Mouse (Mus musculus): ENCODE results near the gene Scaf11. TPM values are rescaled to one million over a fixed set of nuclear protein-coding genes. Genes with fewer than 3 reads are reported as not detected.

Scaf11 gene
- polyA plus RNA-seq, 1 experiment, result 152 TPM

GRCm38 (mm10) chr15:96382223-96382622 lies 78.4 kb downstream of the Scaf11 start:
- no peaks in the 10 kb centered on the region for H3K9me3 ChIP-seq (replicated peaks; ENCODE audit: control insufficient read depth, insufficient read depth, low read length, poor library complexity, severe bottlenecking)
- no peak overlapping the region for H3K4me3 ChIP-seq (ENCODE audit: low read depth, low read length)
- H3K27me3 ChIP-seq (ENCODE audit: control insufficient read depth, insufficient read depth, low read length, poor library complexity, severe bottlenecking), result no peaks in the 10 kb centered on the region
- H3K4me1 ChIP-seq (ENCODE audit: control insufficient read depth, insufficient read depth, low read length), result no peaks in the 10 kb centered on the region
- no peak for TF ChIP-seq POLR2A (IDR thresholded peaks at IDR 0.05; ENCODE audit: insufficient read depth, low read length)
- TF ChIP-seq EP300 (IDR thresholded peaks at IDR 0.05; ENCODE audit: insufficient read depth, low read depth, low read length), result no peak
- TF ChIP-seq CTCF (IDR thresholded peaks at IDR 0.05; ENCODE audit: low read depth, low read length), result no peak
- H3K27ac ChIP-seq (ENCODE audit: insufficient read depth, low read length), result no peak overlapping the region
- no peak overlapping the region for H3K9ac ChIP-seq (ENCODE audit: low read depth, poor library complexity, severe bottlenecking)
- peaks cover 10% of the 10 kb centered on the region; the same call in 1 of the 2 replicates for H3K36me3 ChIP-seq (ENCODE audit: control insufficient read depth, insufficient read depth, low read length, poor library complexity, severe bottlenecking)

GRCm38 (mm10) chr15:96377701-96378100 lies 82.9 kb downstream of the Scaf11 start:
- no peaks in the 10 kb centered on the region for H3K27me3 ChIP-seq (ENCODE audit: control insufficient read depth, insufficient read depth, low read length, poor library complexity, severe bottlenecking)
- TF ChIP-seq CTCF (IDR thresholded peaks at IDR 0.05; ENCODE audit: low read depth, low read length) (no peak), POLR2A (IDR thresholded peaks at IDR 0.05; ENCODE audit: insufficient read depth, low read length) (no peak)
- H3K9me3 ChIP-seq (replicated peaks; ENCODE audit: control insufficient read depth, insufficient read depth, low read length, poor library complexity, severe bottlenecking), result no peaks in the 10 kb centered on the region
- peaks cover 4% of the 10 kb centered on the region; the same call in 1 of the 2 replicates for H3K36me3 ChIP-seq (ENCODE audit: control insufficient read depth, insufficient read depth, low read length, poor library complexity, severe bottlenecking)
- H3K9ac ChIP-seq (ENCODE audit: low read depth, poor library complexity, severe bottlenecking), result no peak overlapping the region
- H3K27ac ChIP-seq (ENCODE audit: insufficient read depth, low read length), result no peak overlapping the region
- H3K4me3 ChIP-seq (ENCODE audit: low read depth, low read length), result no peak overlapping the region
- H3K4me1 ChIP-seq (ENCODE audit: control insufficient read depth, insufficient read depth, low read length), result no peaks in the 10 kb centered on the region

- no peaks in the 10 kb centered on the region for H3K9me3 ChIP-seq (replicated peaks; ENCODE audit: control insufficient read depth, insufficient read depth, low read length, poor library complexity, severe bottlenecking)
- peaks cover 7% of the 10 kb centered on the region; the same call in 1 of the 2 replicates for H3K36me3 ChIP-seq (ENCODE audit: control insufficient read depth, insufficient read depth, low read length, poor library complexity, severe bottlenecking)
- H3K27me3 ChIP-seq (ENCODE audit: control insufficient read depth, insufficient read depth, low read length, poor library complexity, severe bottlenecking), result no peaks in the 10 kb centered on the region
- no peak overlapping the region for H3K4me3 ChIP-seq (ENCODE audit: low read depth, low read length)
- TF ChIP-seq CTCF (IDR thresholded peaks at IDR 0.05; ENCODE audit: low read depth, low read length), result no peak
- no peak for TF ChIP-seq POLR2A (IDR thresholded peaks at IDR 0.05; ENCODE audit: insufficient read depth, low read length)
- no peak for TF ChIP-seq EP300 (IDR thresholded peaks at IDR 0.05; ENCODE audit: insufficient read depth, low read depth, low read length)
- H3K9ac ChIP-seq (ENCODE audit: low read depth, poor library complexity, severe bottlenecking), result no peak overlapping the region
- H3K27ac ChIP-seq (ENCODE audit: insufficient read depth, low read length), result no peak overlapping the region
- no peaks in the 10 kb centered on the region for H3K4me1 ChIP-seq (ENCODE audit: control insufficient read depth, insufficient read depth, low read length)
Measured at GRCm38 (mm10) chr15:96377263-96377662, 83.4 kb downstream of the Scaf11 start.

GRCm38 (mm10) chr15:96376214-96376613 lies 84.4 kb downstream of the Scaf11 start:
- Histone ChIP-seq H3K27me3 (ENCODE audit: control insufficient read depth, insufficient read depth, low read length, poor library complexity, severe bottlenecking) (no peaks in the 10 kb centered on the region), H3K4me3 (ENCODE audit: low read depth, low read length) (no peak overlapping the region), H3K4me1 (ENCODE audit: control insufficient read depth, insufficient read depth, low read length) (no peaks in the 10 kb centered on the region), H3K9ac (ENCODE audit: low read depth, poor library complexity, severe bottlenecking) (no peak overlapping the region), H3K36me3 (ENCODE audit: control insufficient read depth, insufficient read depth, low read length, poor library complexity, severe bottlenecking) (peaks cover 17% of the 10 kb centered on the region), H3K27ac (ENCODE audit: insufficient read depth, low read length) (no peak overlapping the region), H3K9me3 (replicated peaks; ENCODE audit: control insufficient read depth, insufficient read depth, low read length, poor library complexity, severe bottlenecking) (no peaks in the 10 kb centered on the region)
- TF ChIP-seq EP300 (IDR thresholded peaks at IDR 0.05; ENCODE audit: insufficient read depth, low read depth, low read length) (no peak), POLR2A (IDR thresholded peaks at IDR 0.05; ENCODE audit: insufficient read depth, low read length) (no peak), CTCF (IDR thresholded peaks at IDR 0.05; ENCODE audit: low read depth, low read length) (no peak)

GRCm38 (mm10) chr15:96373161-96373560 lies 87.5 kb downstream of the Scaf11 start:
- Histone ChIP-seq H3K27me3 (ENCODE audit: control insufficient read depth, insufficient read depth, low read length, poor library complexity, severe bottlenecking) (no peaks in the 10 kb centered on the region), H3K4me1 (ENCODE audit: control insufficient read depth, insufficient read depth, low read length) (no peaks in the 10 kb centered on the region), H3K4me3 (ENCODE audit: low read depth, low read length) (no peak overlapping the region), H3K9ac (ENCODE audit: low read depth, poor library complexity, severe bottlenecking) (no peak overlapping the region), H3K27ac (ENCODE audit: insufficient read depth, low read length) (no peak overlapping the region), H3K9me3 (replicated peaks; ENCODE audit: control insufficient read depth, insufficient read depth, low read length, poor library complexity, severe bottlenecking) (no peaks in the 10 kb centered on the region), H3K36me3 (ENCODE audit: control insufficient read depth, insufficient read depth, low read length, poor library complexity, severe bottlenecking) (peaks cover 31% of the 10 kb centered on the region)
- TF ChIP-seq CTCF (IDR thresholded peaks at IDR 0.05; ENCODE audit: low read depth, low read length) (peak; percentile 46), POLR2A (IDR thresholded peaks at IDR 0.05; ENCODE audit: insufficient read depth, low read length) (no peak)

- H3K27ac ChIP-seq (ENCODE audit: insufficient read depth, low read length), result no peak overlapping the region
- no peaks in the 10 kb centered on the region for H3K27me3 ChIP-seq (ENCODE audit: control insufficient read depth, insufficient read depth, low read length, poor library complexity, severe bottlenecking)
- no peaks in the 10 kb centered on the region for H3K9me3 ChIP-seq (replicated peaks; ENCODE audit: control insufficient read depth, insufficient read depth, low read length, poor library complexity, severe bottlenecking)
- H3K9ac ChIP-seq (ENCODE audit: low read depth, poor library complexity, severe bottlenecking), result no peak overlapping the region
- no peak for TF ChIP-seq CTCF (IDR thresholded peaks at IDR 0.05; ENCODE audit: low read depth, low read length)
- TF ChIP-seq EP300 (IDR thresholded peaks at IDR 0.05; ENCODE audit: insufficient read depth, low read depth, low read length), result no peak
- TF ChIP-seq POLR2A (IDR thresholded peaks at IDR 0.05; ENCODE audit: insufficient read depth, low read length), result no peak
- peaks cover 35% of the 10 kb centered on the region for H3K36me3 ChIP-seq (ENCODE audit: control insufficient read depth, insufficient read depth, low read length, poor library complexity, severe bottlenecking)
- H3K4me3 ChIP-seq (ENCODE audit: low read depth, low read length), result no peak overlapping the region
- no peaks in the 10 kb centered on the region for H3K4me1 ChIP-seq (ENCODE audit: control insufficient read depth, insufficient read depth, low read length)
Measured at GRCm38 (mm10) chr15:96372628-96373027, 88.0 kb downstream of the Scaf11 start.

All from ES-Bruce4 (cell line).